Mouse (Mus musculus) kidney, embryonic 14.5 days (tissue): ENCODE data around the gene Cox16. TPM values are rescaled to one million over a fixed set of nuclear protein-coding genes. Genes with fewer than 3 reads are reported as not detected.

Source experiments
- ATAC-seq: fragments of 200-750 bp; cut with Nextera tagmentation; 2 replicates; pipeline ENCODE4 v1.8.0; 2017; ENCODE audit warnings: moderate number of reproducible peaks, mild to moderate bottlenecking, moderate TSS enrichment, moderate library complexity; ENCODE audit not compliant: low FRiP score, low TSS enrichment
- H3K27ac ChIP-seq: fragments of 300-500 bp; sonication (generic); 2 replicates; pipeline ENCODE4 v1.5.1; 2014; ENCODE audit warnings: low read depth, mild to moderate bottlenecking, low read length, moderate library complexity, mixed read lengths
- H3K27me3 ChIP-seq: fragments of 300-500 bp; sonication (generic); 2 replicates; pipeline ENCODE4 v1.6.1; 2014; ENCODE audit warnings: mild to moderate bottlenecking, low read length; ENCODE audit not compliant: control insufficient read depth, insufficient read depth
- H3K36me3 ChIP-seq: fragments of 300-500 bp; sonication (generic); 2 replicates; pipeline ENCODE4 v1.6.1; 2014; ENCODE audit warnings: low read length, mixed read lengths; ENCODE audit not compliant: control insufficient read depth, insufficient read depth
- H3K4me1 ChIP-seq: fragments of 300-500 bp; sonication (generic); 2 replicates; pipeline ENCODE4 v1.6.1; 2014; ENCODE audit warnings: low read length, mixed read lengths; ENCODE audit not compliant: control insufficient read depth, insufficient read depth
- H3K4me2 ChIP-seq: fragments of 300-500 bp; sonication (generic); replicated peaks from 2 replicates; pipeline ENCODE4 v1.6.1; 2014; ENCODE audit warnings: low read depth, mild to moderate bottlenecking, low read length
- H3K4me3 ChIP-seq: fragments of 300-500 bp; sonication (generic); 2 replicates; pipeline ENCODE4 v1.5.1; 2014; ENCODE audit warnings: mild to moderate bottlenecking, low read length
- H3K9ac ChIP-seq: fragments of 300-500 bp; sonication (generic); 2 replicates; pipeline ENCODE4 v1.6.1; 2014; ENCODE audit warnings: low read depth, mild to moderate bottlenecking, low read length, moderate library complexity
- H3K9me3 ChIP-seq: fragments of 300-500 bp; sonication (generic); 2 replicates; pipeline ENCODE4 v1.6.1; 2016; ENCODE audit warnings: low read length; ENCODE audit not compliant: control insufficient read depth
- WGBS: fragments of 180-500 bp; shearing (Covaris S2); extraction: QIAGEN DNeasy Blood & Tissue Kit; methylation state at CpG from one replicate; pipeline ENCODE4 v1.1.7; 2014; 5-methylcytosine and 5-hydroxymethylcytosine counted together
- polyA plus RNA-seq: library from polyadenylated mRNA; unstranded; fragments of >200 nt; fragmentation: Nextera tagmentation; extraction: Ambion mirVana; gene quantifications from 2 replicates; pipeline ENCODE4 v1.2.1, GENCODE M21; 2014

Cox16 gene
- polyA plus RNA-seq, 1 experiment from 2014 or later, result 125 TPM

DNA sequence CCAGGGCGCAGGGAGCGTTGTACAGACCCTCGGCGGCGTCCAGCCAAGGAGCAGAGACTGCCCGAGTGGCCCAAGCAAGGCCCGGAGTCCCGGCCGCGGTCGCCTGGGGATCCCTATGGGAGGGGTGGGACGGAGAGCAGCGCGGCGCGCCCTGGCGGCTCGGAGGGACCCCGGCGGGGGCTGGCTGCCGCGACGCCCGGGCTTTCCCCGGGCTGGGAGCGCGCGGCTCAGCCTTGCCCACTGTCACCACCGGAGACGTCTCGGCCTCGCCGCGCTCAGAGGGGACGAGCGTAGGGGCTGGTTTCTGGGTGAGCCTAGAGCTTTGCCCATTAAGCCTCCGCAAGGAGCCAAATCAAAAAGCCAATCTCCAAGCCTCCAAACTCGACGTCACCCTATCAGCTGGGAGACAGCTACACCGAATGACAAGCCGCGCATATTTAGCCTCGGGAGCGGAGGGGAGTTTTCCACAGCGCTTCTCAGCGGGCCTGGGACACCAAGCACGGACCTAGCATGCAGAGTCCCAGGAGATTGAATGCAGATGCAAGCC, 152.0 kb downstream of the Cox16 start, which contains the start of gene Slc8a3:
Gene Slc8a3, minus strand, starts transcription at position 306 of the 547 bp plus-strand sequence.
- Histone ChIP-seq H3K4me3 (peak within 1 kb of the TSS; percentile 62), H3K27ac (no peak within 1 kb of the TSS), H3K9me3 (no peaks in the 10 kb centered on the region), H3K9ac (peak within 1 kb of the TSS; percentile 65), H3K4me1 (0 out of 2 replicates have a peak, but pooled peaks cover 7% of the 10 kb centered on the region), H3K4me2 (peak within 1 kb of the TSS; percentile 98), H3K36me3 (no peaks in the 10 kb centered on the region), H3K27me3 (peaks cover 22% of the 10 kb centered on the region)
- WGBS, result under 1% methylated on average over 44 of the region's 47 CpGs
- ATAC-seq, result peak; percentile 76

GRCm38 (mm10) chr12:81331937-81332874, 152.7 kb downstream of the Cox16 start:
- H3K27ac ChIP-seq, result no peak overlapping the region
- H3K9me3 ChIP-seq, result no peaks in the 10 kb centered on the region
- peak overlapping the region; percentile 62 for H3K4me3 ChIP-seq
- 2% methylated on average over 49 of the region's 54 CpGs for WGBS
- no peaks in the 10 kb centered on the region for H3K36me3 ChIP-seq
- peak; percentile 61; the same call in 1 of the 2 replicates for ATAC-seq
- peaks cover 22% of the 10 kb centered on the region for H3K27me3 ChIP-seq
- peak overlapping the region; percentile 65 for H3K9ac ChIP-seq
- H3K4me2 ChIP-seq, result peak overlapping the region; percentile 98
- H3K4me1 ChIP-seq, result 0 out of 2 replicates have a peak, but pooled peaks cover 7% of the 10 kb centered on the region

- Histone ChIP-seq H3K9ac (no peak overlapping the region), H3K4me3 (no peak overlapping the region), H3K27me3 (peaks cover 22% of the 10 kb centered on the region), H3K36me3 (no peaks in the 10 kb centered on the region), H3K4me1 (0 out of 2 replicates have a peak, but pooled peaks cover 7% of the 10 kb centered on the region), H3K9me3 (no peaks in the 10 kb centered on the region), H3K27ac (no peak overlapping the region), H3K4me2 (no peak overlapping the region)
- WGBS, result 46% methylated on average over 5 of the region's 5 CpGs
- no peak for ATAC-seq
These were observed 153.8 kb downstream of the Cox16 start for GRCm38 (mm10) chr12:81331046-81331638.

GRCm38 (mm10) chr12:81324991-81325390, 159.9 kb downstream of the Cox16 start:
- no peak overlapping the region for H3K27ac ChIP-seq
- ATAC-seq, result no peak
- no peaks in the 10 kb centered on the region for H3K27me3 ChIP-seq
- no peaks in the 10 kb centered on the region for H3K36me3 ChIP-seq
- H3K4me2 ChIP-seq, result no peak overlapping the region
- 80% methylated on average over 3 of the region's 3 CpGs for WGBS
- H3K9me3 ChIP-seq, result no peaks in the 10 kb centered on the region
- no peak overlapping the region for H3K4me3 ChIP-seq
- H3K4me1 ChIP-seq, result no peaks in the 10 kb centered on the region
- H3K9ac ChIP-seq, result no peak overlapping the region

GRCm38 (mm10) chr12:81324116-81324515, 160.8 kb downstream of the Cox16 start:
- H3K4me3 ChIP-seq, result no peak overlapping the region
- 93% methylated on average over 3 of the region's 3 CpGs for WGBS
- H3K4me1 ChIP-seq, result no peaks in the 10 kb centered on the region
- H3K9me3 ChIP-seq, result no peaks in the 10 kb centered on the region
- no peaks in the 10 kb centered on the region for H3K27me3 ChIP-seq
- no peak overlapping the region for H3K4me2 ChIP-seq
- no peak overlapping the region for H3K9ac ChIP-seq
- H3K36me3 ChIP-seq, result no peaks in the 10 kb centered on the region
- no peak overlapping the region for H3K27ac ChIP-seq
- no peak for ATAC-seq

- Histone ChIP-seq H3K27me3 (no peaks in the 10 kb centered on the region), H3K4me2 (no peak overlapping the region), H3K9ac (no peak overlapping the region), H3K4me1 (no peaks in the 10 kb centered on the region), H3K9me3 (no peaks in the 10 kb centered on the region), H3K36me3 (no peaks in the 10 kb centered on the region), H3K27ac (no peak overlapping the region), H3K4me3 (no peak overlapping the region)
- no peak for ATAC-seq
- 95% methylated on average over 1 of the region's 1 CpGs for WGBS
These were observed 163.9 kb downstream of the Cox16 start for GRCm38 (mm10) chr12:81321021-81321420.

DNA sequence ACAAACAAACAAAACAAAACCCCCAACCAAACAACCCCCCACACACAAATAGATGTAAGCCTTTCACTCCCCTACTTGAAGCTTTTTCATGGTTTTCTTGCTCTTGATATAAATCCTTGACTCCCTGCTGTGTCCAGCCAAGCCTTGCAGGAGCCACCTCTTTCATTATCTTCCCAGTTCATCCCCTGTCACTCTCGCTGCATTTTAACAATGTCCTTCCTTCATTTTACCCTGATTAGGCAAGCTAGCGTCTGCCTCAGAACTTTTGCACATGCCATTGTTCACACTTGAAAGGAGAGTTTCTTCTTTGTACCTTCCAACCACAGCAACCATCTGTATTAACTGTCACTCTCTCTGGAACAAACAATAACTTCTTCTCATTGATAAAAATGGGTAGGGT, 167.1 kb downstream of the Cox16 start:
- Histone ChIP-seq H3K4me3 (no peak overlapping the region), H3K27ac (no peak overlapping the region), H3K4me1 (no peaks in the 10 kb centered on the region), H3K9me3 (no peaks in the 10 kb centered on the region), H3K9ac (no peak overlapping the region), H3K4me2 (no peak overlapping the region), H3K27me3 (no peaks in the 10 kb centered on the region), H3K36me3 (no peaks in the 10 kb centered on the region)
- no peak for ATAC-seq
- 55% methylated on average over 2 of the region's 2 CpGs for WGBS

DNA sequence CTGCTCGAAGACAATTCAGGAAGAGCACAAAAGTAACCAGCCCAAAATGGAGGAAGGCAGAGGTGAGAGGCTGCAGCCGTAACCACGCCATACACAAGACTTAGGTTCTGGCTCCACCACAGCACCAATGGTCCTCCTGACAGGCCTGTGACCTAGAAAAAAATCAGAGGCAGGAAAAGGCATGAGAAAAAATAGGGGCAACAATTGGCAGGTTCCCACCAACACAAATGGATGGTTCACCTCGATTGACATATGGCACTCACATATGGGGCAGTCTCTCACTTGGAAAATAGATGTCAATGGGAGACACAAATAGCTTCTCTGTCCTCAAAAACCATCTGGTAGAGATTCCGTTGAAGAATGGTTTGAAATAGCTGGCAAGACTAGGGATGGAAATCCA, 169.0 kb downstream of the Cox16 start:
- ATAC-seq, result no peak
- H3K27ac ChIP-seq, result no peak overlapping the region
- H3K4me1 ChIP-seq, result no peaks in the 10 kb centered on the region
- H3K9ac ChIP-seq, result no peak overlapping the region
- no peaks in the 10 kb centered on the region for H3K9me3 ChIP-seq
- H3K4me3 ChIP-seq, result no peak overlapping the region
- 90% methylated on average over 5 of the region's 5 CpGs for WGBS
- no peak overlapping the region for H3K4me2 ChIP-seq
- no peaks in the 10 kb centered on the region for H3K27me3 ChIP-seq
- no peaks in the 10 kb centered on the region for H3K36me3 ChIP-seq
